24 mouse cellular contexts compared by ENCODE assay signal in genomic region chr12:32279861-32280260, GRCm38 (mm10).
DNase-seq lines count a peak whose midpoint lies in the region; ATAC-seq and TF ChIP-seq lines count a peak whose summit lies in the region.
"Had no signal": no experiment of that assay in that cellular context is flagged by ENCODE, and none has a peak within 500 bp of the region (broad histone marks: within the 10 kb centered on the region; RNA-seq: fewer than 3 reads in every experiment).

No protein-coding gene starts in this region.

- TF ChIP-seq EP300 in liver, postnatal 0 days (IDR thresholded peaks at IDR 0.05; ENCODE audit: low read depth): no peak

- H3K4me3 ChIP-seq in liver, adult 2 months (ENCODE audit: insufficient read depth, low read depth, low read length): no peak overlapping the region
- no peak overlapping the region for H3K4me3 ChIP-seq in liver, postnatal 0 days (ENCODE audit: low read depth, low read length)
- no peak overlapping the region for H3K4me3 ChIP-seq in forebrain, embryonic 10.5 days
- H3K4me3 ChIP-seq: forebrain, embryonic 12.5 days; heart, adult 2 months; heart, embryonic 13.5 days; limb, embryonic 15.5 days; liver, embryonic 15.5 days; midbrain, embryonic 10.5 days had no signal

- 41% methylated on average over 4 of the region's 4 CpGs for WGBS in liver, adult 2 months
- WGBS in liver, postnatal 0 days (ENCODE audit: insufficient replicate concordance): 67% methylated on average over 4 of the region's 4 CpGs
- 85% methylated on average over 4 of the region's 4 CpGs for WGBS in forebrain, embryonic 10.5 days

- H3K9ac ChIP-seq in liver, adult 2 months (ENCODE audit: low read depth, low read length): no peak overlapping the region
- no peak overlapping the region for H3K9ac ChIP-seq in liver, postnatal 0 days (replicated peaks)
- H3K9ac ChIP-seq: forebrain, embryonic 12.5 days; heart, embryonic 13.5 days; limb, embryonic 15.5 days; liver, embryonic 15.5 days had no signal

- ATAC-seq in liver, postnatal 0 days: no peak
- ATAC-seq: activated CD4-positive, CD25-positive, alpha-beta regulatory T cell, adult 4 months; hindbrain, postnatal 0 days; intestine, embryonic 16.5 days; midbrain, embryonic 16.5 days had no signal

- no peak for TF ChIP-seq CTCF in liver, adult 2 months (IDR thresholded peaks at IDR 0.05; ENCODE audit: low read depth, low read length)
- no peak for TF ChIP-seq CTCF in liver, postnatal 0 days (IDR thresholded peaks at IDR 0.05; ENCODE audit: low read depth)

- TF ChIP-seq POLR2A in liver, adult 2 months (IDR thresholded peaks at IDR 0.05; ENCODE audit: extremely low read depth, insufficient read depth, low read length): no peak

- no peak overlapping the region for H3K4me2 ChIP-seq in liver, postnatal 0 days (ENCODE audit: low read depth, low read length)
- H3K4me2 ChIP-seq: forebrain, embryonic 12.5 days; heart, embryonic 13.5 days; limb, embryonic 15.5 days; liver, embryonic 15.5 days had no signal

- H3K27me3 ChIP-seq in liver, adult 2 months (ENCODE audit: control insufficient read depth, insufficient read depth, low read length): no peaks in the 10 kb centered on the region
- 0 out of 2 replicates have a peak, but pooled peaks cover 3% of the 10 kb centered on the region for H3K27me3 ChIP-seq in liver, postnatal 0 days (ENCODE audit: insufficient read depth, low read length)
- H3K27me3 ChIP-seq in forebrain, embryonic 10.5 days (ENCODE audit: poor library complexity, severe bottlenecking): no peaks in the 10 kb centered on the region
- H3K27me3 ChIP-seq: forebrain, embryonic 12.5 days; heart, embryonic 13.5 days; limb, embryonic 15.5 days had no signal

- DNase-seq in cerebellum, postnatal 10 days: peak; percentile 47 to 57
- DNase-seq in cerebellum, postnatal 36 days: no peak
- DNase-seq in liver, adult 2 months (ENCODE audit: extremely low read depth, low read depth, low spot score): peak; percentile 2
- DNase-seq in liver, postnatal 0 days: no peak
- peak; percentile 70 for DNase-seq in urinary bladder, postnatal 14 days (ENCODE audit: low spot score)
- no peak for DNase-seq in urinary bladder, postnatal 4 days (ENCODE audit: low spot score in 2 of 2)
- no peak for DNase-seq in forebrain, embryonic 10.5 days (ENCODE audit: extremely low spot score, low spot score)
- DNase-seq: adrenal gland, adult 8-10 months; cerebellum, adult 18-20 months; gastrocnemius, postnatal 36 days; heart, adult 2 months; heart, postnatal 14 days; layer of hippocampus, adult 9-11 months; thymus, adult 18-20 months; thymus, postnatal 36 days had no signal

- H3K27ac ChIP-seq in liver, adult 2 months (replicated peaks; ENCODE audit: insufficient read depth, low read depth, low read length): no peak overlapping the region
- H3K27ac ChIP-seq in liver, postnatal 0 days (ENCODE audit: low read depth): no peak overlapping the region
- no peak overlapping the region for H3K27ac ChIP-seq in forebrain, embryonic 10.5 days
- H3K27ac ChIP-seq: forebrain, embryonic 12.5 days; heart, adult 2 months; heart, embryonic 13.5 days; hindbrain, postnatal 0 days; limb, embryonic 15.5 days; liver, embryonic 15.5 days; midbrain, embryonic 10.5 days had no signal

- no peaks in the 10 kb centered on the region for H3K9me3 ChIP-seq in liver, postnatal 0 days (ENCODE audit: low read length)
- H3K9me3 ChIP-seq in forebrain, embryonic 10.5 days: no peaks in the 10 kb centered on the region
- H3K9me3 ChIP-seq: forebrain, embryonic 12.5 days; heart, embryonic 13.5 days; limb, embryonic 15.5 days; liver, embryonic 15.5 days; midbrain, embryonic 10.5 days had no signal

- no peaks in the 10 kb centered on the region for H3K79me2 ChIP-seq in liver, adult 2 months (ENCODE audit: control insufficient read depth, insufficient read depth, low read length)

- no peaks in the 10 kb centered on the region for H3K4me1 ChIP-seq in liver, adult 2 months (ENCODE audit: control insufficient read depth, insufficient read depth, low read length)
- no peaks in the 10 kb centered on the region for H3K4me1 ChIP-seq in liver, postnatal 0 days (ENCODE audit: insufficient read depth)
- H3K4me1 ChIP-seq in forebrain, embryonic 10.5 days: no peaks in the 10 kb centered on the region
- H3K4me1 ChIP-seq: forebrain, embryonic 12.5 days; limb, embryonic 15.5 days; liver, embryonic 15.5 days; midbrain, embryonic 10.5 days had no signal

- no peaks in the 10 kb centered on the region for H3K36me3 ChIP-seq in liver, adult 2 months (ENCODE audit: control insufficient read depth, insufficient read depth, low read length)
- H3K36me3 ChIP-seq in liver, postnatal 0 days (replicated peaks; ENCODE audit: insufficient read depth, low read length): no peaks in the 10 kb centered on the region
- no peaks in the 10 kb centered on the region for H3K36me3 ChIP-seq in forebrain, embryonic 10.5 days (replicated peaks)
- H3K36me3 ChIP-seq: forebrain, embryonic 12.5 days; heart, embryonic 13.5 days; limb, embryonic 15.5 days; liver, embryonic 15.5 days; midbrain, embryonic 10.5 days had no signal

Comparison
In these comparisons a context has a peak if more than half of its experiments do, and no peak if none do; other contexts are left out.
1. DNase-seq: peak in cerebellum, postnatal 10 days (2 of 2), liver, adult 2 months (single experiment) and urinary bladder, postnatal 14 days (single experiment); none in cerebellum, postnatal 36 days (0 of 2), liver, postnatal 0 days (single experiment), urinary bladder, postnatal 4 days (0 of 2) and forebrain, embryonic 10.5 days (single experiment).